Mouse (Mus musculus) kidney, postnatal 0 days (tissue): Measurements from ENCODE around the gene Adcy5. TPM values are rescaled to one million over a fixed set of nuclear protein-coding genes. Genes with fewer than 3 reads are reported as not detected.

Experiments
- ATAC-seq: fragments of 200-750 bp; cut with Nextera tagmentation; replicated peaks from 2 replicates; pipeline ENCODE4 v1.8.0; 2017; ENCODE audit warnings: low read depth, moderate number of reproducible peaks, moderate TSS enrichment, moderate library complexity; ENCODE audit not compliant: low FRiP score
- DNase-seq: peaks from one replicate; pipeline ENCODE4 v3.0.0-alpha.2; 2016; ENCODE audit warnings: low spot score
- H3K27ac ChIP-seq: fragments of 300-500 bp; sonication (generic); 2 replicates; pipeline ENCODE4 v1.5.1; 2014; ENCODE audit warnings: mild to moderate bottlenecking
- H3K27me3 ChIP-seq: fragments of 300-500 bp; sonication (generic); 2 replicates; pipeline ENCODE4 v1.6.1; 2014; ENCODE audit warnings: low read length, mixed read lengths; ENCODE audit not compliant: insufficient read depth
- H3K36me3 ChIP-seq: fragments of 300-500 bp; sonication (generic); 2 replicates; pipeline ENCODE4 v1.6.1; 2014; ENCODE audit warnings: low read length, mixed read lengths; ENCODE audit not compliant: insufficient read depth
- H3K4me1 ChIP-seq: fragments of 300-500 bp; sonication (generic); replicated peaks from 2 replicates; pipeline ENCODE4 v1.6.1; 2014; ENCODE audit warnings: antibody characterized with exemption, low read length, mixed read lengths; ENCODE audit not compliant: insufficient read depth
- H3K4me2 ChIP-seq: fragments of 300-500 bp; sonication (generic); 2 replicates; pipeline ENCODE4 v1.6.1; 2014; ENCODE audit warnings: mild to moderate bottlenecking, low read length, moderate library complexity, mixed read lengths
- H3K4me3 ChIP-seq: fragments of 300-500 bp; sonication (generic); replicated peaks from 2 replicates; pipeline ENCODE4 v1.5.1; 2014; ENCODE audit warnings: low read depth, low read length
- H3K9ac ChIP-seq: fragments of 300-500 bp; sonication (generic); 2 replicates; pipeline ENCODE4 v1.6.1; 2014; ENCODE audit warnings: low read depth, low read length
- H3K9me3 ChIP-seq: fragments of 300-500 bp; sonication (generic); replicated peaks from 2 replicates; pipeline ENCODE4 v1.6.1; 2016; ENCODE audit warnings: low read length, inconsistent platforms, mixed read lengths
- CTCF ChIP-seq: IDR thresholded peaks from 2 replicates; pipeline ENCODE4 v1.5.1; 2016; ENCODE audit warnings: antibody characterized with exemption, low read depth, mild to moderate bottlenecking, moderate library complexity
- WGBS: fragments of 180-500 bp; shearing (Covaris S2); extraction: QIAGEN DNeasy Blood & Tissue Kit; methylation state at CpG from one replicate; pipeline ENCODE4 v1.1.7; 2014; 5-methylcytosine and 5-hydroxymethylcytosine counted together
- polyA plus RNA-seq: library from polyadenylated mRNA; unstranded; fragments of >200 nt; fragmentation: Nextera tagmentation; extraction: Ambion mirVana; gene quantifications from 2 replicates; pipeline ENCODE4 v1.2.1, GENCODE M21; 2015

Adcy5 gene
- polyA plus RNA-seq, 1 experiment from 2014 or later = 0.63 TPM

- no peaks in the 10 kb centered on the region for H3K4me1 ChIP-seq
- WGBS = 59% methylated on average over 6 of the region's 6 CpGs
- H3K27ac ChIP-seq = peak overlapping the region; percentile 70
- H3K4me2 ChIP-seq = no peak overlapping the region
- H3K9ac ChIP-seq = no peak overlapping the region
- no peak overlapping the region for H3K4me3 ChIP-seq
- no peaks in the 10 kb centered on the region for H3K36me3 ChIP-seq
- no peaks in the 10 kb centered on the region for H3K9me3 ChIP-seq
- ATAC-seq (peak; percentile 27; the same call in 1 of the 2 replicates), DNase-seq (peak; percentile 66)
- H3K27me3 ChIP-seq = no peaks in the 10 kb centered on the region
- no peak for TF ChIP-seq CTCF
These were observed 45.2 kb downstream of the Adcy5 start for GRCm38 (mm10) chr16:35199721-35200431.

GRCm38 (mm10) chr16:35200432-35201142 is 45.9 kb downstream of the Adcy5 start:
- ATAC-seq = peak; percentile 55; the same call in 1 of the 2 replicates

GRCm38 (mm10) chr16:35201281-35201680 is 46.6 kb downstream of the Adcy5 start:
- Histone ChIP-seq H3K9me3 (no peaks in the 10 kb centered on the region), H3K27me3 (no peaks in the 10 kb centered on the region), H3K4me2 (no peak overlapping the region), H3K4me3 (no peak overlapping the region), H3K36me3 (no peaks in the 10 kb centered on the region), H3K4me1 (no peaks in the 10 kb centered on the region), H3K27ac (no peak overlapping the region), H3K9ac (no peak overlapping the region)
- 78% methylated on average over 5 of the region's 5 CpGs for WGBS
- TF ChIP-seq CTCF = no peak
- DNase-seq = no peak
- no peak for ATAC-seq

More at GRCm38 (mm10) chr16:35200432-35201142, 45.9 kb downstream of the Adcy5 start:
- TF ChIP-seq CTCF = no peak
- Histone ChIP-seq H3K4me1 (no peaks in the 10 kb centered on the region), H3K27me3 (no peaks in the 10 kb centered on the region), H3K9me3 (no peaks in the 10 kb centered on the region), H3K36me3 (no peaks in the 10 kb centered on the region), H3K4me2 (no peak overlapping the region), H3K27ac (peak overlapping the region; percentile 47; the same call in 1 of the 2 replicates), H3K9ac (no peak overlapping the region), H3K4me3 (no peak overlapping the region)
- 39% methylated on average over 8 of the region's 9 CpGs for WGBS
- peak; percentile 77 for DNase-seq

GRCm38 (mm10) chr16:35203511-35203910 is 48.8 kb downstream of the Adcy5 start:
- TF ChIP-seq CTCF = no peak
- Histone ChIP-seq H3K9ac (no peak overlapping the region), H3K9me3 (no peaks in the 10 kb centered on the region), H3K4me1 (no peaks in the 10 kb centered on the region), H3K36me3 (no peaks in the 10 kb centered on the region), H3K4me3 (no peak overlapping the region), H3K4me2 (no peak overlapping the region), H3K27ac (no peak overlapping the region), H3K27me3 (no peaks in the 10 kb centered on the region)
- 77% methylated on average over 1 of the region's 1 CpGs for WGBS
- DNase-seq = no peak
- no peak for ATAC-seq

GRCm38 (mm10) chr16:35205681-35206080 is 51.0 kb downstream of the Adcy5 start:
- no peaks in the 10 kb centered on the region for H3K9me3 ChIP-seq
- no peaks in the 10 kb centered on the region for H3K4me1 ChIP-seq
- ATAC-seq (no peak), DNase-seq (no peak)
- TF ChIP-seq CTCF = no peak
- 65% methylated on average over 5 of the region's 5 CpGs for WGBS
- H3K27ac ChIP-seq = no peak overlapping the region
- H3K4me3 ChIP-seq = no peak overlapping the region
- no peaks in the 10 kb centered on the region for H3K36me3 ChIP-seq
- no peak overlapping the region for H3K4me2 ChIP-seq
- H3K27me3 ChIP-seq = no peaks in the 10 kb centered on the region
- H3K9ac ChIP-seq = no peak overlapping the region

- ATAC-seq = no peak
These were observed 51.7 kb downstream of the Adcy5 start for GRCm38 (mm10) chr16:35206426-35206825.

More at GRCm38 (mm10) chr16:35206426-35206825, 51.7 kb downstream of the Adcy5 start:
- H3K4me1 ChIP-seq = no peaks in the 10 kb centered on the region
- TF ChIP-seq CTCF = no peak
- no peaks in the 10 kb centered on the region for H3K9me3 ChIP-seq
- 80% methylated on average over 6 of the region's 6 CpGs for WGBS
- no peak for DNase-seq
- H3K27me3 ChIP-seq = no peaks in the 10 kb centered on the region
- no peak overlapping the region for H3K4me3 ChIP-seq
- H3K9ac ChIP-seq = no peak overlapping the region
- H3K4me2 ChIP-seq = no peak overlapping the region
- no peaks in the 10 kb centered on the region for H3K36me3 ChIP-seq
- no peak overlapping the region for H3K27ac ChIP-seq
